Mouse (Mus musculus): Measurements from ENCODE around the gene Esp31.

The Esp31 gene

GRCm38 (mm10) chr17:38639147-38639546, at the start of gene Esp31:
Gene Esp31 (plus strand): TSS chr17:38639447.
- DNase-seq (ENCODE audit: low spot score) = no peak

Data from yolk sac, embryonic 10.5 days (tissue).